Mouse (Mus musculus): Measurements from ENCODE around the gene 1600002K03Rik. TPM values are rescaled to one million over a fixed set of nuclear protein-coding genes. Genes with fewer than 3 reads are reported as not detected.

1600002K03Rik gene
- 1 to 10 TPM; 4.2 to 5.7 TPM for total RNA-seq (2021)
- long read RNA-seq, experiment 1, partial matches to known transcripts: 0 of 2 reads
- long read RNA-seq, experiment 1, other reads (novel, unspliced or antisense): 0 of 2 reads
- long read RNA-seq, experiment 2, partial matches to known transcripts: 0 of 2 reads
- long read RNA-seq, experiment 2, other reads (novel, unspliced or antisense): 0 of 2 reads

GRCm38 (mm10) chr10:80172527-80173292 lies at the start of gene 1600002K03Rik:
1600002K03Rik (plus strand) TSS chr10:80172944.
- peak; percentile 95 to 96 for DNase-seq

- DNase-seq: no peak
Measured at GRCm38 (mm10) chr10:80123932-80124562, 48.7 kb upstream of the 1600002K03Rik start.

GRCm38 (mm10) chr10:80127920-80128319 lies 44.8 kb upstream of the 1600002K03Rik start:
- DNase-seq: no peak

- no peak for DNase-seq
Measured at GRCm38 (mm10) chr10:80129846-80130245, 42.9 kb upstream of the 1600002K03Rik start.

- DNase-seq: no peak
Measured at GRCm38 (mm10) chr10:80130403-80131031, 42.2 kb upstream of the 1600002K03Rik start.

- peak in 1 of 2 experiments; percentile 3 for DNase-seq
Measured at GRCm38 (mm10) chr10:80131316-80131951, 41.3 kb upstream of the 1600002K03Rik start.

GRCm38 (mm10) chr10:80131952-80132350 lies 40.8 kb upstream of the 1600002K03Rik start:
- DNase-seq: no peak

- peak; percentile 75 to 76 for DNase-seq
Measured at GRCm38 (mm10) chr10:80133226-80133849, 39.4 kb upstream of the 1600002K03Rik start.

- peak in 1 of 2 experiments; percentile 11 for DNase-seq
Measured at GRCm38 (mm10) chr10:80134421-80134820, 38.3 kb upstream of the 1600002K03Rik start.

GRCm38 (mm10) chr10:80135161-80135560 lies 37.6 kb upstream of the 1600002K03Rik start:
- DNase-seq: peak in 1 of 2 experiments; percentile 6

- no peak for DNase-seq
Measured at GRCm38 (mm10) chr10:80135641-80136040, 37.1 kb upstream of the 1600002K03Rik start.

- DNase-seq: no peak
Measured at GRCm38 (mm10) chr10:80136179-80136951, 36.4 kb upstream of the 1600002K03Rik start.

- peak in 1 of 2 experiments; percentile 7 for DNase-seq
Measured at GRCm38 (mm10) chr10:80136952-80137625, 35.7 kb upstream of the 1600002K03Rik start.

- peak in 1 of 2 experiments; percentile 3 for DNase-seq
Measured at GRCm38 (mm10) chr10:80137626-80138552, 34.9 kb upstream of the 1600002K03Rik start.

- DNase-seq: peak; percentile 66 to 77
Measured at GRCm38 (mm10) chr10:80138553-80139438, 33.9 kb upstream of the 1600002K03Rik start, which contains the start of gene Atp5d. Atp5d (plus strand) TSS chr10:80138632.

GRCm38 (mm10) chr10:80139439-80139775 lies 33.3 kb upstream of the 1600002K03Rik start:
- no peak for DNase-seq

GRCm38 (mm10) chr10:80139975-80140665 lies 32.6 kb upstream of the 1600002K03Rik start:
- no peak for DNase-seq

Measured in heart, adult 18-20 months (tissue).